Mouse (Mus musculus): ENCODE data around the gene Arl15. TPM values are rescaled to one million over a fixed set of nuclear protein-coding genes. Genes with fewer than 3 reads are reported as not detected.
A peak's percentile ranks its signal among the peaks of the same experiment; 100 is the strongest.

Gene Arl15
- polyA plus RNA-seq, 1 experiment from 2014 or later = 10.6 TPM

DNA sequence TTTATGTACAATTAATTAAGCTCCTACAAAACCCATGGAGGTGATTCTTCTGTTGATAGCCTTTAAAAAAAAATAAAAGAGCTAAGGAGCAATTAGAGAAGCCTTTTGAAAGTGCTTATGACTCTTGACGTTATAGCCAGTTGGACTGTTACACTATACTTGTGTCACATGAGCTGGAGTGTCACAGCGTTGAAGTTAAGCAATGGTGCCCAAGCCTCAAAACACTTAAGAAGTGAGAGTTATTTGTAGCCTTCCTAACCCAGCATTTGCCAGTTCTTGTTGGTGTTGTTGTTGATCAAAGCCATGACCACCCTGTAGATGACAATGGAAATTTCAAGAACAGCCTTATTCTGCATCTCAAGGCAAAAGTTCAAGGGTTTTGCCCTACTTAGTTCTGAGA lies 198.8 kb downstream of the Arl15 start:
- Histone ChIP-seq H3K36me3 (ENCODE audit: control insufficient read depth, insufficient read depth, low read length) (no peaks in the 10 kb centered on the region), H3K27me3 (ENCODE audit: control insufficient read depth, insufficient read depth, low read depth, low read length) (no peaks in the 10 kb centered on the region), H3K9me3 (ENCODE audit: control insufficient read depth, low read length) (no peaks in the 10 kb centered on the region), H3K4me2 (ENCODE audit: low read depth, low read length) (no peak overlapping the region), H3K27ac (ENCODE audit: low read length) (no peak overlapping the region), H3K4me3 (ENCODE audit: low read length) (no peak overlapping the region), H3K9ac (ENCODE audit: low read length) (no peak overlapping the region), H3K4me1 (replicated peaks; ENCODE audit: control insufficient read depth, insufficient read depth, low read length) (no peaks in the 10 kb centered on the region)
- 71% methylated on average over 2 of the region's 2 CpGs for WGBS
- ATAC-seq (ENCODE audit: low read depth) = no peak

DNA sequence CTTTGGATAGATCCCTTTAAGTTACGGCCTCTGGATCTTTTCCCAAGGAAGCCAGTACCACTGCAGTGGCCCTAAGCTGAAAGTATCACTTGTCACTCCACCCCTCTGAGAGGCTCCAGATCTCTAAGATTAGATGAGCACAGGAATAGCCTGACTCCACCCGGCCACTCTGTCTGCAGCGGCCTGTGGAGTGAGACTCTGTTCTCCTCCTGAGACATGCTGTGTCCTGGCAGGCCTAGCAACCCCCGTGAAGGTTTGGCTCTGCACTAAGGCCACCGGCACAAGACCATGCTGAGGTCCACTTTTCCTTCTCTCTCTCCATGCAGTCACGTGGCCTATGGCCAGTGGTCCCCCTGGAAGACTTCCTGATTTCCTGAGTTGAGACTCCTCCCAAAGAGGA lies 200.3 kb downstream of the Arl15 start:
- Histone ChIP-seq H3K27me3 (ENCODE audit: control insufficient read depth, insufficient read depth, low read depth, low read length) (no peaks in the 10 kb centered on the region), H3K36me3 (ENCODE audit: control insufficient read depth, insufficient read depth, low read length) (no peaks in the 10 kb centered on the region), H3K9ac (ENCODE audit: low read length) (no peak overlapping the region), H3K9me3 (ENCODE audit: control insufficient read depth, low read length) (no peaks in the 10 kb centered on the region), H3K4me3 (ENCODE audit: low read length) (no peak overlapping the region), H3K27ac (ENCODE audit: low read length) (no peak overlapping the region), H3K4me1 (replicated peaks; ENCODE audit: control insufficient read depth, insufficient read depth, low read length) (no peaks in the 10 kb centered on the region), H3K4me2 (ENCODE audit: low read depth, low read length) (no peak overlapping the region)
- 56% methylated on average over 6 of the region's 6 CpGs for WGBS
- no peak for ATAC-seq (ENCODE audit: low read depth)

DNA sequence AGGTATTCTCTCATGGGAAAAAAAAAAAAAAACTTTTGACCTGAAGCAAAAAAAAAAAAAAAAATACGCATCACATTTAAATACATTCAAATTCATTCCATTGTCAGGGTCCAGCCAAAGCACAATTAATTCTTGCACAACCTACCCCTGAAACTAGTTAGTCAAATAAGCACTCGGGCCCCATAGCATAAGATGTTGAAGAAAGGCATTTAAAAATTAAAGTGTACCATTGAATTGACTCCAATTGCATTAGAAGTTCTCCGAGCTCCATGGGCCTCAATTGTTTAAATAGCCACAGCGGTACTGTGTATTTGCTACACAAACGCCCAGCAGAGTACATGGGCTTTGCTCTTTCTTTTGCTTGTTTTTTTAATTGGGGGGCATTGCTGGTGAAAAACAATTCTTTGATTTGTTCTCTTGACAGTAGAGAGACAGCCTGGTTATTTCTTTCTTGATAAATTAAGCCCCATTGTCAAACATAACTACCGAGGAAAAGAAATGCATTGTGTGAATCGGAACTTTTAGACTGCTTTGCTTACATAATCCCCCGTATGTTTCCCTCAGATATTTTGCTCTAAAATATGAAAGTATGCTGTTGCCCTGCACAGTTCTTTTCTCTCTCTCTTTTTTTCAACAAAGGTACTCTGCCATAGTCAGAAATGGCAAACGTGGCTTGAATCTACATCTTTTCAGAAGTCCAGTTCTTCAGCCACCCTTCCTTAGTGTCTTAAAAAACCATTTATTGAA lies 201.4 kb downstream of the Arl15 start:
- WGBS = 47% methylated on average over 9 of the region's 9 CpGs
- Histone ChIP-seq H3K9ac (ENCODE audit: low read length) (no peak overlapping the region), H3K4me1 (replicated peaks; ENCODE audit: control insufficient read depth, insufficient read depth, low read length) (no peaks in the 10 kb centered on the region), H3K9me3 (ENCODE audit: control insufficient read depth, low read length) (no peaks in the 10 kb centered on the region), H3K4me2 (ENCODE audit: low read depth, low read length) (no peak overlapping the region), H3K27ac (ENCODE audit: low read length) (no peak overlapping the region), H3K27me3 (ENCODE audit: control insufficient read depth, insufficient read depth, low read depth, low read length) (no peaks in the 10 kb centered on the region), H3K36me3 (ENCODE audit: control insufficient read depth, insufficient read depth, low read length) (no peaks in the 10 kb centered on the region), H3K4me3 (ENCODE audit: low read length) (no peak overlapping the region)
- 0 out of 2 replicates have a peak, but pooled peaks have one; percentile 17 for ATAC-seq (ENCODE audit: low read depth)

DNA sequence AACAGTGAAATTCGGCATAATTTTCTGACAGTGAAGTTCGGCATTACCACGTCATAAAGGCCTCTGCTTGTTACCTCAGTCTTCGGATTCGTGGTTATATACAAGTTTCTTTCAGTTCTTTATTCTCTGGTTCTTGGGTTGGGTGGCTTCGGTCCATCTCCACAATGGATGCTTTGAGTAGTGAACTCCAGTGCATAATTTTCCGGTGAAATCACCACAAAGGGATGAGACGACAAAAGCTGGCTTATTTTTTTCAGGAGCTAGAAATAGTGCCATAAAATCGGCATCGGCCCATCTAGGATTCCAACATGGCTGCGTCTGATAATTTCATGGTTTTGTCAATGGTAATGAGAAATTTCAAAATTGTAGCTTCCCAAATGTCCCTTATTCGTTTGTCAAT lies 204.5 kb downstream of the Arl15 start:
- no peak overlapping the region for H3K4me3 ChIP-seq (ENCODE audit: low read length)
- no peak overlapping the region for H3K9ac ChIP-seq (ENCODE audit: low read length)
- no peak overlapping the region for H3K27ac ChIP-seq (ENCODE audit: low read length)
- H3K27me3 ChIP-seq (ENCODE audit: control insufficient read depth, insufficient read depth, low read depth, low read length) = no peaks in the 10 kb centered on the region
- no peak for ATAC-seq (ENCODE audit: low read depth)
- peaks cover 5% of the 10 kb centered on the region for H3K4me1 ChIP-seq (replicated peaks; ENCODE audit: control insufficient read depth, insufficient read depth, low read length)
- H3K9me3 ChIP-seq (ENCODE audit: control insufficient read depth, low read length) = no peaks in the 10 kb centered on the region
- H3K4me2 ChIP-seq (ENCODE audit: low read depth, low read length) = no peak overlapping the region
- no peaks in the 10 kb centered on the region for H3K36me3 ChIP-seq (ENCODE audit: control insufficient read depth, insufficient read depth, low read length)
- 96% methylated on average over 12 of the region's 12 CpGs for WGBS

DNA sequence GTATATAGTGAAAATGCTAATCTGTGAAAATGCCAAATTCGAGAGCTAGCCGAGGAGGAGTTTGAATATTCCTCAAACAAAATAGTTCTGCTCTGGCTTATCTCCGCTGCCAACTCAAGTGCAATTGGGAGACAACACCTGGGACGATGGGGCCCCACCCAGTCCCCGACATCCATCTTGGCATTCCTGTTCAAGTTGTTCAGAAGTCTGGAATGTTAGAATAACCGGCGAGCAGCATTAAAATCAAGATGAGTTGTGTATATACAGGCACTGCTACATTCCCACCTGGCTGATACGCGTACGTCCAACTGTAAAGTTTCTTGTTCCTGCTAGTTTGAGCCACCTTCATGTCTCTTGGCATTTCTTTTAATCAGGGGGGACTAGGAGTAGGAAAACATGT lies 209.2 kb downstream of the Arl15 start:
- peaks cover 7% of the 10 kb centered on the region for H3K4me1 ChIP-seq (replicated peaks; ENCODE audit: control insufficient read depth, insufficient read depth, low read length)
- no peak overlapping the region for H3K4me2 ChIP-seq (ENCODE audit: low read depth, low read length)
- H3K27ac ChIP-seq (ENCODE audit: low read length) = no peak overlapping the region
- no peaks in the 10 kb centered on the region for H3K9me3 ChIP-seq (ENCODE audit: control insufficient read depth, low read length)
- no peaks in the 10 kb centered on the region for H3K36me3 ChIP-seq (ENCODE audit: control insufficient read depth, insufficient read depth, low read length)
- H3K27me3 ChIP-seq (ENCODE audit: control insufficient read depth, insufficient read depth, low read depth, low read length) = no peaks in the 10 kb centered on the region
- no peak overlapping the region for H3K9ac ChIP-seq (ENCODE audit: low read length)
- ATAC-seq (ENCODE audit: low read depth) = peak; percentile 64
- no peak overlapping the region for H3K4me3 ChIP-seq (ENCODE audit: low read length)
- WGBS = 61% methylated on average over 10 of the region's 10 CpGs

DNA sequence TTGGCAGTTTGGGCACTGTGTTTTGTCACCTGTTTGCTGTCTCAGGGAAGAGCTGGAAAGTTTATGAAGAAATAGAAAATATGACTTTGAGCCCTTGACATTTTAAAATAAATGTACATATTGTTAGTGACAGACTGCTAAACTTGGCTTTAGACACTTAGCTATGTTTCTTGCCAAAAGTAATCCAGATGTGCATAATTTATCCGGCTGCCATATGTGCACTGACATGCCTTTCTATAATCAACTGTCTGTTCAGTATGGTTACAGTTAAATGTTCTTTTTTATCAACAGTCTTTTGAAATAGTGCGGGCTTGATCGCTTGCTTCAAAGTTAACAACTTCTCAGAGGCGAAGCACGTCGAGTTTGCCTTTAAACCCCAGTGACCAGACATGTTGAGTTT lies 209.9 kb downstream of the Arl15 start:
- no peak overlapping the region for H3K27ac ChIP-seq (ENCODE audit: low read length)
- H3K27me3 ChIP-seq (ENCODE audit: control insufficient read depth, insufficient read depth, low read depth, low read length) = no peaks in the 10 kb centered on the region
- H3K9ac ChIP-seq (ENCODE audit: low read length) = no peak overlapping the region
- no peaks in the 10 kb centered on the region for H3K36me3 ChIP-seq (ENCODE audit: control insufficient read depth, insufficient read depth, low read length)
- no peak overlapping the region for H3K4me3 ChIP-seq (ENCODE audit: low read length)
- H3K9me3 ChIP-seq (ENCODE audit: control insufficient read depth, low read length) = no peaks in the 10 kb centered on the region
- WGBS = 54% methylated on average over 6 of the region's 6 CpGs
- peaks cover 7% of the 10 kb centered on the region for H3K4me1 ChIP-seq (replicated peaks; ENCODE audit: control insufficient read depth, insufficient read depth, low read length)
- no peak overlapping the region for H3K4me2 ChIP-seq (ENCODE audit: low read depth, low read length)
- ATAC-seq (ENCODE audit: low read depth) = no peak

DNA sequence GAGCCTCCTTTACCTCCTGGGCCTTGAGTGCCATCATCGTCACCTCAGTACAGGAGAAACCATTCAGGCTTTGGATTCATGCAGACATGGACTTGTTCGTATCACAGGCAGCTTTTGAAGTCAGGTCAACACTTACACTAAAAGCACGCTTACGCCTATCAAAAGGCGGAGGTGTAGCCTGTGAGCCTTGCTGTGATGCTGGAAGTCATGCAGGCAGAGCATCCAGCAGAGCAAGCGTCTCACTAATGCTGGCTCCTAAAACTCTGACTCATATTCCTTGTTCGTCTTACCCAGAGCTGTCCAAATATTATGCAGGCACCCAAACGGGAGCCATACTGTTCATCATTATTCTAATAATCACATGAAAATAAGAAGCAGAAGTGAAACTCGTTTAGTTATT lies 215.5 kb downstream of the Arl15 start:
- no peak for ATAC-seq (ENCODE audit: low read depth)
- Histone ChIP-seq H3K36me3 (ENCODE audit: control insufficient read depth, insufficient read depth, low read length) (no peaks in the 10 kb centered on the region), H3K9ac (ENCODE audit: low read length) (no peak overlapping the region), H3K27ac (ENCODE audit: low read length) (no peak overlapping the region), H3K9me3 (ENCODE audit: control insufficient read depth, low read length) (no peaks in the 10 kb centered on the region), H3K4me3 (ENCODE audit: low read length) (no peak overlapping the region), H3K4me1 (replicated peaks; ENCODE audit: control insufficient read depth, insufficient read depth, low read length) (no peaks in the 10 kb centered on the region), H3K27me3 (ENCODE audit: control insufficient read depth, insufficient read depth, low read depth, low read length) (no peaks in the 10 kb centered on the region), H3K4me2 (ENCODE audit: low read depth, low read length) (no peak overlapping the region)
- WGBS = 77% methylated on average over 9 of the region's 9 CpGs

DNA sequence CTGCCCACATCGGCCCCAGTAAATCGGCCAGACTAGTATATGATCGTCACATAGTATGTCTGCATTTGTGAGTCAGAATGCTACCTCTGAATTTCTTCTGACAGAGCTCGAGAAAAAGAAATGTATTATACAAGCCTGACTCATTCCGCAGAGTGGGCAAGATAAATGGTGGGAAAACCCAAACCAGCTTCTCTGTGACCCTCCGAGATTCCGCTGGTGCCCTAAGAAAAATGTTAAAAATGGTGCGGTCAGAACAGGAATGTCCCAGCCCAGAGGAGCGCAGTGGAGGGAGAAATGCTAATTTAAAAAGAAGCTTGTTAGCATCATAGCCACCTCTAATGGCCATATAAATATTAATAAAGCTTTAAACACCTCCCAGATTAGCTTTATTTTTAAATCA lies 216.2 kb downstream of the Arl15 start:
- Histone ChIP-seq H3K4me1 (replicated peaks; ENCODE audit: control insufficient read depth, insufficient read depth, low read length) (no peaks in the 10 kb centered on the region), H3K27ac (ENCODE audit: low read length) (no peak overlapping the region), H3K9ac (ENCODE audit: low read length) (no peak overlapping the region), H3K27me3 (ENCODE audit: control insufficient read depth, insufficient read depth, low read depth, low read length) (no peaks in the 10 kb centered on the region), H3K4me3 (ENCODE audit: low read length) (no peak overlapping the region), H3K9me3 (ENCODE audit: control insufficient read depth, low read length) (no peaks in the 10 kb centered on the region), H3K36me3 (ENCODE audit: control insufficient read depth, insufficient read depth, low read length) (no peaks in the 10 kb centered on the region), H3K4me2 (ENCODE audit: low read depth, low read length) (no peak overlapping the region)
- WGBS = 81% methylated on average over 9 of the region's 9 CpGs
- no peak for ATAC-seq (ENCODE audit: low read depth)

DNA sequence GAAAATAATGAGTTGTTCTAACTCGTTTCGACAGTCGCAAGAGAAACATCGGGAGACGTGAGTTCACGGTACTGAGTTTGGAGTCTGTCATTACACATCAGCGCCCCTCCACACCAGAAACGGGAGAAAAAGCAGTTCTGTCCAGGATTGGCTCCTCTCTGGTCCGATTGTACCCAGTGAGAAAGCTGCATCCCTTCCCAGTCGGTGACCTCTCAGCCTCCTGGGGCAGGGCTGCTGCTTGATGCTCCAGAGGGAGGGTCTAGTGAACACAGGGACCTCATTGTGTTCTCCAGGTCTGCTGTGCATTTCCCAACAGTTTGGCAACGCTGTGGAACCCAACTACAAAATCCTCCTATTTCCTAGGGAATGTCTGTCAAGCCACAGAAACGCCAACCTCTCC lies 216.7 kb downstream of the Arl15 start:
- H3K9ac ChIP-seq (ENCODE audit: low read length) = no peak overlapping the region
- no peaks in the 10 kb centered on the region for H3K36me3 ChIP-seq (ENCODE audit: control insufficient read depth, insufficient read depth, low read length)
- no peaks in the 10 kb centered on the region for H3K27me3 ChIP-seq (ENCODE audit: control insufficient read depth, insufficient read depth, low read depth, low read length)
- ATAC-seq (ENCODE audit: low read depth) = no peak
- no peak overlapping the region for H3K4me2 ChIP-seq (ENCODE audit: low read depth, low read length)
- no peak overlapping the region for H3K27ac ChIP-seq (ENCODE audit: low read length)
- H3K4me3 ChIP-seq (ENCODE audit: low read length) = no peak overlapping the region
- H3K9me3 ChIP-seq (ENCODE audit: control insufficient read depth, low read length) = no peaks in the 10 kb centered on the region
- WGBS = 75% methylated on average over 12 of the region's 12 CpGs
- no peaks in the 10 kb centered on the region for H3K4me1 ChIP-seq (replicated peaks; ENCODE audit: control insufficient read depth, insufficient read depth, low read length)

DNA sequence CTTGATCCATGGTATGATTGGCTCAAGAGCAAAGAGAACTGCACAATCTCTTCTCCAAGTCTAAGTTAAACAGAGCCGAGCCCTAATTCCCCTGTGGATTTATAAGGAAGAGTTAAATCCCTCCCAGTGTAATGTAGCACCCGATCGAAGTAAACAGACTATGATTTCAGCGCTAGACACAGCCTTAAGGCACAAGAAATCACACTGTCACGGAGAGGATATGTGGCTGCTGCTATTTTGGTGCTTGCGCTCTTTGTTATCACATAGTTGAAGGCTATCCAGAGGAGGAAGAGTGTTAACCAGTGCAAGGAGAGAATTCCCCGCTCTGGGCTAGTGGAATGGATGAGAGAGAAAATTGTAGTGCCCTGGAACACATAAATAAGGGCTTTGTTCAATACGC lies 223.6 kb downstream of the Arl15 start:
- no peaks in the 10 kb centered on the region for H3K4me1 ChIP-seq (replicated peaks; ENCODE audit: control insufficient read depth, insufficient read depth, low read length)
- 77% methylated on average over 8 of the region's 8 CpGs for WGBS
- H3K27me3 ChIP-seq (ENCODE audit: control insufficient read depth, insufficient read depth, low read depth, low read length) = no peaks in the 10 kb centered on the region
- no peak for ATAC-seq (ENCODE audit: low read depth)
- H3K9ac ChIP-seq (ENCODE audit: low read length) = no peak overlapping the region
- no peak overlapping the region for H3K27ac ChIP-seq (ENCODE audit: low read length)
- H3K4me3 ChIP-seq (ENCODE audit: low read length) = no peak overlapping the region
- no peak overlapping the region for H3K4me2 ChIP-seq (ENCODE audit: low read depth, low read length)
- H3K36me3 ChIP-seq (ENCODE audit: control insufficient read depth, insufficient read depth, low read length) = no peaks in the 10 kb centered on the region
- no peaks in the 10 kb centered on the region for H3K9me3 ChIP-seq (ENCODE audit: control insufficient read depth, low read length)

Data from lung, embryonic 16.5 days (tissue).